Mouse (Mus musculus) retina, embryonic 14.5 days (tissue): ENCODE data around the gene Pithd1.
A peak's percentile ranks its signal among the peaks of the same experiment; 100 is the strongest.

ENCODE experiments used
- DNase-seq: peaks from one replicate; pipeline ENCODE4 v3.0.0-alpha.2; 2015; ENCODE audit warnings: low spot score

Gene Pithd1

GRCm38 (mm10) chr4:135986943-135987710 is at the start of gene Pithd1:
Pithd1 (minus strand) TSS chr4:135987264.
- peak; percentile 93 for DNase-seq

GRCm38 (mm10) chr4:136035078-136035477 is 48.0 kb upstream of the Pithd1 start:
- DNase-seq: no peak

- DNase-seq: no peak
Observed at GRCm38 (mm10) chr4:136033231-136033630, 46.2 kb upstream of the Pithd1 start.

GRCm38 (mm10) chr4:136030968-136031909 is 44.2 kb upstream of the Pithd1 start:
- peak; percentile 36 for DNase-seq

- no peak for DNase-seq
Observed at GRCm38 (mm10) chr4:136028689-136029088, 41.6 kb upstream of the Pithd1 start.

- DNase-seq: no peak
Observed at GRCm38 (mm10) chr4:136028132-136028564, 41.1 kb upstream of the Pithd1 start.

- DNase-seq: no peak
Observed at GRCm38 (mm10) chr4:136027416-136028131, 40.5 kb upstream of the Pithd1 start.

GRCm38 (mm10) chr4:136025350-136025749 is 38.3 kb upstream of the Pithd1 start:
- no peak for DNase-seq

GRCm38 (mm10) chr4:136022924-136023323 is 35.9 kb upstream of the Pithd1 start:
- no peak for DNase-seq

- peak; percentile 100 for DNase-seq
Observed at GRCm38 (mm10) chr4:136021549-136022047, 34.5 kb upstream of the Pithd1 start, which contains the start of gene Eloa. Eloa (minus strand) TSS chr4:136021763.

GRCm38 (mm10) chr4:136020743-136021548 is 33.9 kb upstream of the Pithd1 start:
- peak; percentile 13 for DNase-seq

- no peak for DNase-seq
Observed at GRCm38 (mm10) chr4:136016059-136016602, 29.1 kb upstream of the Pithd1 start.

GRCm38 (mm10) chr4:136010586-136010985 is 23.5 kb upstream of the Pithd1 start:
- no peak for DNase-seq

GRCm38 (mm10) chr4:136008782-136009447 is 21.9 kb upstream of the Pithd1 start:
- no peak for DNase-seq

GRCm38 (mm10) chr4:136006821-136007220 is 19.8 kb upstream of the Pithd1 start:
- DNase-seq: no peak

- no peak for DNase-seq
Observed at GRCm38 (mm10) chr4:136004921-136005320, 17.9 kb upstream of the Pithd1 start.

- DNase-seq: no peak
Observed at GRCm38 (mm10) chr4:136004107-136004675, 17.1 kb upstream of the Pithd1 start.

GRCm38 (mm10) chr4:135995118-135995517 is 8.1 kb upstream of the Pithd1 start:
- no peak for DNase-seq

- DNase-seq: peak; percentile 20
Observed at GRCm38 (mm10) chr4:135993941-135994340, 6.9 kb upstream of the Pithd1 start.

GRCm38 (mm10) chr4:135987714-135988113 is 650 bp upstream of the Pithd1 start:
- no peak for DNase-seq
